ENCODE assay signal across 25 mouse cellular contexts in the genomic region with DNA sequence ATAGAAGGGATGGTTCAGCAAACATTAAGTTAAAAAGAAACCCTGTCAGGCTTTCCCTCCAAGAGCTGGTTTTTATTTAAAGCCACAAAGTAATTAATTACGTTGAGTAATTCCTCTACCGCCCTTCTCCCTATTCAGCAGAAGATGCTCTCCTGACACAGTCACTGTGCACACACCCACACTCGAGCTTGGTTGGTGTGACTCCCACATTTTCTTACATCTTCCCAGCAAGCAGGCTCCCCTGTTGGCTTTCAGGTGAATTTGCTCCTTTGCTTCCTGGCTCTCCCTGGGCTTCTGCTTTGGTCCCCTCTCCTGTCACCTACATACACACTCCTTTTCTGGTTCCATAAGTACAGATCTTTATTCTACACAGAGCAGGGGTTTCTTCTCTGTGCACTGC.
DNase-seq lines count a peak whose midpoint lies in the region; ATAC-seq and TF ChIP-seq lines count a peak whose summit lies in the region.
"Had no signal": no experiment of that assay in that cellular context is flagged by ENCODE, and none has a peak within 500 bp of the region (broad histone marks: within the 10 kb centered on the region; RNA-seq: fewer than 3 reads in every experiment).

No protein-coding gene starts in this region.

- no peak overlapping the region for H3K9ac ChIP-seq in kidney, postnatal 0 days (ENCODE audit: low read depth, low read length)
- H3K9ac ChIP-seq: embryonic facial prominence, embryonic 12.5 days; embryonic facial prominence, embryonic 15.5 days; forebrain, postnatal 0 days; hindbrain, embryonic 13.5 days had no signal

- no peak overlapping the region for H3K4me2 ChIP-seq in kidney, postnatal 0 days (ENCODE audit: low read length)
- H3K4me2 ChIP-seq: embryonic facial prominence, embryonic 12.5 days; embryonic facial prominence, embryonic 15.5 days; heart, embryonic 11.5 days; hindbrain, embryonic 13.5 days had no signal

- 20% methylated on average over 3 of the region's 3 CpGs for WGBS in kidney, postnatal 0 days

- H3K27ac ChIP-seq in kidney, postnatal 0 days: no peak overlapping the region
- H3K27ac ChIP-seq: embryonic facial prominence, embryonic 12.5 days; embryonic facial prominence, embryonic 15.5 days; hindbrain, embryonic 10.5 days; hindbrain, embryonic 13.5 days had no signal

- no peaks in the 10 kb centered on the region for H3K36me3 ChIP-seq in kidney, postnatal 0 days (ENCODE audit: insufficient read depth, low read length)
- H3K36me3 ChIP-seq: embryonic facial prominence, embryonic 12.5 days; embryonic facial prominence, embryonic 15.5 days; G1E; hindbrain, embryonic 10.5 days; hindbrain, embryonic 13.5 days had no signal

- no peaks in the 10 kb centered on the region for H3K4me1 ChIP-seq in kidney, postnatal 0 days (replicated peaks; ENCODE audit: insufficient read depth, low read length)
- H3K4me1 ChIP-seq: embryonic facial prominence, embryonic 12.5 days; embryonic facial prominence, embryonic 15.5 days; hindbrain, embryonic 10.5 days; hindbrain, embryonic 13.5 days had no signal

- no peaks in the 10 kb centered on the region for H3K27me3 ChIP-seq in kidney, postnatal 0 days (ENCODE audit: insufficient read depth, low read length)
- H3K27me3 ChIP-seq: embryonic facial prominence, embryonic 12.5 days; embryonic facial prominence, embryonic 15.5 days; hindbrain, embryonic 13.5 days; Patski had no signal

- H3K4me3 ChIP-seq in kidney, postnatal 0 days (replicated peaks; ENCODE audit: low read depth, low read length): no peak overlapping the region
- H3K4me3 ChIP-seq: embryonic facial prominence, embryonic 12.5 days; embryonic facial prominence, embryonic 15.5 days; hindbrain, embryonic 10.5 days; hindbrain, embryonic 13.5 days had no signal

- H3K9me3 ChIP-seq in kidney, postnatal 0 days (replicated peaks; ENCODE audit: low read length): no peaks in the 10 kb centered on the region
- H3K9me3 ChIP-seq: embryonic facial prominence, embryonic 12.5 days; embryonic facial prominence, embryonic 15.5 days; hindbrain, embryonic 10.5 days; hindbrain, embryonic 13.5 days had no signal

- no peak for ATAC-seq in kidney, postnatal 0 days (replicated peaks; ENCODE audit: low FRiP score, low read depth)
- ATAC-seq: forebrain, embryonic 14.5 days; forebrain, postnatal 0 days; Patski had no signal

- no peak for TF ChIP-seq CTCF in kidney, postnatal 0 days (IDR thresholded peaks at IDR 0.05; ENCODE audit: low read depth)

- peak; percentile 71 for DNase-seq in heart, adult 11 months
- no peak for DNase-seq in heart, postnatal 36 days
- peak; percentile 27 for DNase-seq in kidney, postnatal 0 days (ENCODE audit: low spot score)
- DNase-seq in kidney, adult 8-10 months: no peak
- peak; percentile 17 to 39 for DNase-seq in left cerebral cortex, postnatal 25 days (ENCODE audit: low spot score in 2 of 2)
- no peak for DNase-seq in left cerebral cortex, postnatal 36 days (ENCODE audit: low spot score in 2 of 2)
- peak; percentile 80 for DNase-seq in brain, adult 2 months (ENCODE audit: low read depth, low spot score)
- DNase-seq: adrenal gland, postnatal 10 days; adrenal gland, postnatal 36 days; B cell, adult 2 months; cerebellum, adult 11 months; cerebellum, adult 2 months; cerebellum, adult 9-11 months; cerebellum, postnatal 25 days; forebrain, postnatal 0 days; gastrocnemius, postnatal 10 days; gastrocnemius, postnatal 36 days had no signal

- intact Hi-C loops in heart, postnatal 36 days (cut with DNase I): no loop called here
- intact Hi-C loops in left cerebral cortex, postnatal 25 days (cut with DNase I): no loop called here
- intact Hi-C loops in left cerebral cortex, postnatal 36 days (cut with DNase I): no loop called here

Comparison
In these comparisons a context has a peak if more than half of its experiments do, and no peak if none do; other contexts are left out.
1. DNase-seq: peak in heart, adult 11 months (single experiment), kidney, postnatal 0 days (single experiment), left cerebral cortex, postnatal 25 days (2 of 2) and brain, adult 2 months (single experiment); none in heart, postnatal 36 days (0 of 2), kidney, adult 8-10 months (0 of 2) and left cerebral cortex, postnatal 36 days (0 of 2).